Mouse (Mus musculus) mouse trophoblast stem cell (cell line): Measurements from ENCODE around the gene Ap3b1.

ENCODE experiments used
- in situ Hi-C, 2 experiments: fragments of 300-500 bp; cut with MseI, MboI; formaldehyde crosslinking; loops; 2 replicates in 1 of 2; 3 replicates in 1 of 2; pipeline ENCODE4 v1.15.1; 2025

Ap3b1 gene

DNA sequence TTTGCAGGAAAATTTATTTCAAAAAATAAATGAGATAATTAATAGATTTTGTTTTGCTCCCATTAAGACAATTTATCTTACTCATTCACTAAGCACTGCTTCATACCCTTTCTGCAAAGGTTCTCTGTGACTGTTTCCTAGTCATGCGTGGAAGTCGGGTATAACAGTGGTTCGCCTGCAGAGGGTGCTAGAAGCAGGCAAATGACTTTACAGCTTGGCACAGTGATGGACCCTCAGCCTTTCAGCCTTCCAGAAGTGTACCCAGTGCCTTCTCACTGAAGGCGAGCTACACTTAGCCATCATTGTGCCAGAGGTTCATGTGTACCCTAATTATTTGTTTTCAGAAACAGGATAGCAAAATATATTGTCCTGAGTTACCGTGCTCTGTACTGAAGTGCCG is 92.5 kb downstream of the Ap3b1 start:
- in situ Hi-C loops: no loop called here

DNA sequence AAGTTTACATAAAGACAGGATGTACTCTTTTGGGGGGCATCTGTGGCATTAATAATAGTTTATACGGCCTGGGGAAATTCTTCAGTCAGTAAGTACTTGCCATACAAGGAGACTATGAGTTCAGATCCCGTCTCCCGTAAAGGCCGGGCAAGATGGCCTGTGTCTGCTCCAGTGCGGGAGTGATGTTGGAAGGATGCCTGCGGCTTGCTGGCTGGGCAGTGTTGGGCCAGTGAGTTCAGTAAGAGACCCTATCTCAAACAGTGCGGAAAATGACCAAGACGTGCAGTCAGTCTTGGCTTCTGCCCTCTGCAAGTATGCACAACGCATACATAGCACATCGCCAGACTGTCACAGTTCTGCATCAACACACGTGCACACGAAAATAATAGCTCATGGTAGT is 95.4 kb downstream of the Ap3b1 start:
- in situ Hi-C loops: no loop called here

DNA sequence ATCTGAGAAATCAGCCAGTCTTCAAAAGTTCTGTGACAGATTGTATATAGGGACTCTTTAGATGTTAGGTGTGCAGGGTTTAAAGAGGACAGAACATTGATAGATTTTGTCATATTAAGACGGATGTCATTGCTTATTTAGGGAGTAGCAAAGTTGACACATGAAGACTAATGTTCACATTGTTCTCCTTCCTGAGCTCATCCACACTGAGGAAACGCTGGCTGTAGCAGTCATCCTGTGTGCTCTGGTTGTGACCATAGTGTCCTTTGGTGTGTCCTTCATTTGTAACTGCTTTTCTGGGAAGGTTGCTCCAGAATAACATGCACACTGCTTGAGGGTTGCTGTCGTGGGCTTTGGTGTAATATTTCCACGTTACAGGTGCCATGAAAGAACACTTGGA is 100.4 kb downstream of the Ap3b1 start:
- in situ Hi-C loops: no loop called here

DNA sequence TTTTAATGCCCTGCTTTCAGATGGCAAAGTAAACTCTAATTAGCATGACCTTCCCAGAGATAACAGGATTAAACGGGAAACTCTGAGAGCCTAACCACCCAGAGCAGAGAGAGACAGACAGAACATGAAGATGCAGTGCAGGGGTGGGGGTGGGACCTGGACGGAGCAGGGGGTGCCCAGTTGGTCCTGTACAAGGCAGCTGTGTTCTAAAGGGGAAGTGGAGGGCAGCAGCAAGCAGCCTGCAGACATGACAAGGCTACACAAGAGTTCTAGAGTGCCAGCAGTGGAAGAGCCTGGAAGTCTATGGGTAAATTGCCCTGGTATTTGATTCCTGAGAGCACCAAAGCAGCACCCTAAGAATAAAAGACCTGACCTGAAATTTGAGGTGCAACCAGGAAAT is 105.5 kb downstream of the Ap3b1 start:
- in situ Hi-C loops: no loop called here

DNA sequence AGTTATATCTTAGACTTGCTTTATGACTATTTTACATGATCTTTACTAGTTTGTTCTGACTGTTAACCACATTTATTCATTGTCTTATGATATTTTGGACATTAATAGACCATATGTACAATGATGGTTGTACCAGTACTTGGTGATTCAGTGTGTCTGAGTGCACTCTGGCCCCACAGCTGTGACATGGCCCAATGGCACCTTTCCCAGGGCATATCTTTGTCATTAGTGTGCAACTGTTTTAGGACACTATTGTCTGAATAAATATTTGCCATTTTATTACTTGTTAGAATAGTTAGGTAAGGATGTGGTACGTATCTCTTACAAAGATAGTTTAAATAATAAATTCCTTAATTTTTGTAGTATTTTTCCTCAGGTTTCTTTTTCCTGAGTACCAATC is 109.8 kb downstream of the Ap3b1 start:
- in situ Hi-C loops: no loop called here

DNA sequence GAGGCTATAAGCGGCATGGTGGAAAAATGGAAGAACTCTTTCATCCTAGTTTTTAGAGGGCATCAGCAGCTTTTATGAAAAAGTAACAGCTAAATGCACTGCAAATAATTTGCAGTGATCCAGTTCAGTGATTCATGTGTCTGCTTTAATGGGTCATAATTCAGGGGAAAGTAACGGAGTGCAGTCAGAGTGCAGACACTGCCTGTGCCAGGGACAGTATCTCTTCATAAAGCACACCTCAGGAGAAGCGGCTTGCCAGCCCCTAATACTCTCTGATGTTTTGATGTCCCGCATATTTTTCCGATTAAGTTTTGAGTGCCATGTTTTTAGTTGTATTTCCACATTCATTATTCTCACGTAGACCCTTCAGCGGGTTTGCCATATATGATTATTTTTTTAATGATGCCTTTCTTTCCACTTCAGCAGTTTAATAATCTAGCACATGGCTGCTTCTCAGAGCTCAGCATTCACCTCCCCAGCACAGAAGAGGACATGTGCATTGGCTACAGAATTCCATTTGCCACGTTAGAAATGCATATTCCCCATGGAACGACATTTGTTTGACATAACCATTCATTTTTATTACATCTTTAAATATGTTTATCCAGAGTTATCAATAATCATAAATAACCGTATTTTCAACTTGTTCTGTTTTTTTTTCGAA is 112.4 kb downstream of the Ap3b1 start:
- in situ Hi-C loops: no loop called here

DNA sequence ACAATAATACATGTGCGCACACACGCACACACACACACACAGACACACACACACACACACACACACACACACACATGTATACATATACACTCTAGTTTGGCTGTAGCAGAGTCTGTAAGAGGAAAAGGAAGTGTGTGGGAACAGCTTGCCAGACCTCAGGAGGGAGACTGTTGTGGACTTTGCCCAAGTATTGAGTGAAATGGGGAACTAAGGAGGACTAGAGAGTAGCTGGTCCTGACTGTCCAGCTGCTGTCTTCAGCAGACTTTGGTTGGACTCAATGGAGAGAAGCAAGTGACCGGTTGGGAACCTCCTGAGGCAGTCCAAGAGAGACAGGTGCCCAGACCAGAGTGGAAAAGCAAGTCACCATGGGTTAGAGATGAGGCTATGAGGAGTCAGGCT is 117.4 kb downstream of the Ap3b1 start:
- in situ Hi-C loops: no loop called here

DNA sequence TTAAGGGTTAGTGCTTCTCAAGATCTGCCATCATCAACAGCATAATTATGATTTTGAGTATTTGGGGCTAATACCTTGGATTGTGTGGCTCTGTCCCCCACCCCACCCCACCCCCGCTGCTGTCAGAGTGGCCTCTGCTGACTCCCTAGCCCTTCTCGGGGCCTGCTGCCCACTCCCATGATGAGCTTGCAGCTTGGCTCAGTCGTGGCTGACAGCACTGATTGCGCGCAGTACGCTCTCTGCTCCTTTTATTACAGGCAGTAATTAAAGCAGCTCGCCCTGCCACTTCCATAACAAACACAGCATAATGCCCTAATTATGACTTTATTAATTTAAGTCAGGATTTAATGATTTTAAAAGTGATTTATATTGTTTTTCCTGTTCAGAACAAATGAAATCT is 121.5 kb downstream of the Ap3b1 start:
- in situ Hi-C loops: no loop called here

DNA sequence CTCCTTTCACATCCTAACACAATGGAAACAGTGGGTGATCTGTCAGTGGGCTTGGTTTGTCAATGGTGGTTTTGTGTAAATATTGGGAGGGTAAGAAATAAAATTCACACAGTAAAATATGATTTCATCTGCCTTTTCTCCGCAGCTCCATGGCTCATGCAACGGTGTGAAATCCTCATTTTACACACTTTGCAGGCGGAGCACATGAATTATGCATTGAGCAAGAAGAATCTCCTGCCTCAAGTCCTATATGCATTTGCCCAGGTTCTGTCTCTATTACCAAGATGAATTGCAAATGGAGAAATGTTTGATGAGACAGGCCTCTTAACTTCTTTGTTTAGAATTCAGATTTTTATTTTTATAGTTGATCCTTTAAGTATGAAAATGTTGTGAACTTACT is 131.9 kb downstream of the Ap3b1 start:
- in situ Hi-C loops: no loop called here

DNA sequence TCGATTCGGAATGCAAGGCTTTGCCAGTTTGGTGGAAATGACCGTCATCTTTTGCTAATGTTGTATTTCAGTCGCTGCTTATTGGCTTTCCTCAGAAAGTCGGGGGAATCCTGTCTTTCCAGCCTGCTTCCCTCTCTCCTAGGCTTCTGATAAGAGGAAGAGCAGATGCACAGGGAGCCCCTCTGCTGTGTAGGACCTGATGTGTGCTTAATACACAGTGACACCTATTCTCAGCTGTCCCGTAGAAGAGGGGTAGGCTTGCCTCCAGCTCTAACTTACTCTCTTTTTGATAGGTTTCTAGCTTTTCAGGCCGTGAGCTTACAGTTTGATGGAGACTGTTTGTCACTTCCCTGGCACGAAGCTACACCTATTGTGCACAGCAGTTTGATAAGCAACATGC is 132.4 kb downstream of the Ap3b1 start:
- in situ Hi-C loops: no loop called here

DNA sequence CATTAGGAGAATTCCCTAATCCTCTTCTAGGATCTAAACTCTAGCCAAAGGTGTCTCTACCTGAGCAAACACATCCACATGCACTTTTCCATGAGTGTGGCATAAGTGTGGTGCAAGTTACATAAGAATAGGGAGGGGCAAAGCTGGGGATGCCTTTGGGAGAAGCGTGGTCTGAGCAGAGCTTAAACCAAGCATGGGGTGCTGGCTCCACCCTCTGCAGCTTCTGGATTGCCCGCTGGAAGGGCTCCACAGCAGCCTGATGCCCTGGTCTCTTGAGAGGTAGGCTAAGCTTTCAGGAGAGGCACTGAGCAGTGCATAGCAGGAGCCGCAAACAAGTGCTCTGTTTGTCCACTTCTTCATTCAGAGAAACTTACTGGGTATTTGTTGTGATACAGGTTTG is 138.8 kb downstream of the Ap3b1 start:
- in situ Hi-C loops: no loop called here

DNA sequence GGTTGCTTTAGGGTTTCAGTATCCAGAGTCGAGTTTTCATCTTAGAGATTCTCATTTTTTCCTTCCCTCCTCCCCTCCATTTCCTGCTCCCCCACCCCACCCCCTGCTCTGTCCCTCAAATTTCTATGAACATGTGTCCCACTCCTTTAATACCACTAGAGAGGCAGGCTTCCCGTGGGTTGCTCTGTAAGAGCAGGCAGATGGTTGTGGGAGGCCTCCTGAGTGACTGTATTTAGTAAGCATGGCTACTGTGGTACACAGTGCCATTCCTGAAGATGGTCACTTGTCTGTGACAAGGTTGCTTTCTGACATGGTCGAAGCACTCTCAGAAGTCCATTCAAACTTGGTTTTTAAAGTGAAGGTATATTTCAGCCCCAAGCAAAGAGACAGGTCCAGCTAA is 147.7 kb downstream of the Ap3b1 start:
- in situ Hi-C loops: no loop called here

DNA sequence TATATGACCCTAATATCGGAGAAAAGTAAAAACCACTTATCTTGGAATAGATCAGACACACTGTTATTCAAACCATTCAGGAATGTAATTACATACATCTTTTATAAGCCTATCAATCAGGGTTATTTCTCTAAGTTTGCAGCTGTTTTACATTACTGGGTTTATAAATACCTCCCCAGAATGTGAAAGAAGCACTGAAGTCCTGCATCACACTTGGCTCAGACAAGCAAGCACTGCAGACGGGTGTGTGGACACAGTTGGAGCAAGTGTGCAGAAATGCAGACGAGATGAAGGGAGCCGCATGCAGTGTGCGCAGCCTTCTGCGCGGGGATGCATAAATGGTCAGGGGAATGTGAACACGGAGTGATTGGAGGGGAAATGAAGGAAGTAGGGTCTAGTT is 149.6 kb downstream of the Ap3b1 start:
- in situ Hi-C loops: no loop called here

DNA sequence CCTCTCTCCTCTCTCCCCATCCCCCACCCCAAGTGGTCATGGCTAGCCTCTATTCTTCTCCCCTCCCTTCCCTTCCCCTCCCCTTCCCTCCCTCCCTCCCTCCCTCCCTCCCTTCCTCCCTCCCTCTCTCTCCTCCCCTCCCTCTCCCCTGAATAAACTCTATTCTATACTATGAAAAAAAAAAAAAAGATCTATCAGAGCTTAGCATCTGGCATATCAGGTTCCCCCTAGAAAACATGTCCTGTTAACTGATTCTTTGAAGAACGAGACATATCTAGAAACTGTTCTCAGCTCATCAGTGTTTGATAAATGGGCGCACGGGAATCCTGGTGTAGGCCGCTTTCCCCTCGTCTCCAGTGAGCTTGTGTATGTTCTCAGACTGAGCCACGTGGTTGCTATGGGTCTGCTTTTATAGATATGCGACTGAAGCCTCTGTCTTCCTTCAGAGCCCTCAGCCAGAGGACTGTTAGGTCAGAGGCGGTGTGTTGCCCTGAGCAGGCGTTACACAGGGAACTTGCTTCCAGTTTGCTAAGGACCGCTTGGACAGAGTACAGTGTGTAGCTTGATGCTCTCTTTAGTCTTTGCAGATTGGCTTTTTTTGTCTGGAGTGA is 154.5 kb downstream of the Ap3b1 start:
- in situ Hi-C loops: no loop called here

DNA sequence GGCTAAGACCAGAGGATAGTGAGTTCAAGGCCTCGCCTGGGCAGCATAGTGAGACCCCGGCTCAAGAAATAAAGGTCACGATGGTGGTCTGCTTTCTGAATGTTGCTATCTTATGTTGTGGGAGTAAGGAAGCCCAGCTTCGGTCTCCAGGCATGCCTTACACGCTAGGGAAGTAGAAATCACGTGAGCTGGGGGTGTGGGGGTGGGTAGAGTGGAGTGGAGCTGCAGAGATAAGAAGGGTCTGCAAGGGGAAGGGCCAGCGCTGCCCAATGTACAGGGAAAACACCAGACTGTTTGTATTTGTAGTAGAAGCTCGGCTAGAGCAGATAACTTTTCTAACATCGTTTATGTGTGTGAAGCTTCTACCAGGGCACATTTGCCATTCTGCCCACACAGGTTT is 155.1 kb downstream of the Ap3b1 start:
- in situ Hi-C loops: no loop called here

DNA sequence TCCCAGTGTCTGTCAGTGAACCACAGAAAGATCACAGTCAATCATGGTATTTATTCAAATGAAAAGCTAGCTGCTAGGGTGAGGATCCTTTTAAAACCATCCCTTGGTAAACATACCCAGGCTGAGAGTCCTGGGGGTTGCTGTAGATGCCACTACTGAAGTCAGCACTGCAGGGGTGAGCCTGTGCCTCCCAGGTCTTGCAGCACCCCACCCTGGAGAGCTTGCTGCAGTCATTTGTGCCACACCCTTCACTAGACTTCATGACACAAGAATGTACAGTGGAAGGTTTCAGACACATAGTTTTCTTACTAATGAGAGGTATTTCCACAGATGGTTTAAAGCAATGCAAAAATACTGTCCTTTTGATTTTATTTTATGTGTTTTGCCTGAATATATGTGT is 156.2 kb downstream of the Ap3b1 start:
- in situ Hi-C loops: no loop called here

DNA sequence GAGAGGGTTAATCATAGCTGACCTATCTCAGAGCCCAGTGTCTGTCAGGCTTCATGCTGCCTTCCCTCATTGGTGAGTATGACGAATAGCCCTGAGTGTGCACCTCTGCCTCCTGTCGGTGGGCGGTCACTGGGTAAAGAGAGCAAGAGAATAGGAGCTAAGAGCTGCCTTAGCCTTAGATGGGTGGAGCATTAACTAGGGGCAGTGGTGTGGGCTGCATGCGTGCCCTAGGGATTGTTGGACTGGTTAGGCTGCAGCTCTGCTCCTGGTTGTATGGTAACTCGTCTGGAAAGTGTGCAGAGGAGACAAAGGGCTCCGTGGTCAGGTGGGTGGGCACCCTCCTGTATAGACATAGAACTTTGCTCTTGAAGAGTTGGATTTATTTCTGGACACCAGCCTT is 157.8 kb downstream of the Ap3b1 start:
- in situ Hi-C loops: no loop called here

DNA sequence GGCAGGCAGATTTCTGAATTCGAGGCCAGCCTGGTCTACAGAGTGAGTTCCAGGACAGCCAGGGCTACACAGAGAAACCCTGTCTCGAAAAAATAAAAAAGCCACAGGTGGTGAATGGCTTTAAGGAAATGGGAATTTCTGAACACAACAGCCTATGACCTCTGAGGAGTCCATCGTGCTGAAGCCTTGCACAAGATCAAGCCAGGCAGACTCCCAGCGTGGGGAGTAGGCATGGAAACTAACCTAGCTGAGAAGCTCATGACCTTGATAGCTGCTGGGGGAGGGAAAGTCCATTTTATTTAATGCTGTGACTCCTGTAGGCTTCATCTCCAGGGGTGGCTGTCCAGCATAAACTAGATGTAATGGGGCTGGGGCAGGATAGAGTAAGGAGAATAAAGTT is 159.4 kb downstream of the Ap3b1 start:
- in situ Hi-C loops: no loop called here

DNA sequence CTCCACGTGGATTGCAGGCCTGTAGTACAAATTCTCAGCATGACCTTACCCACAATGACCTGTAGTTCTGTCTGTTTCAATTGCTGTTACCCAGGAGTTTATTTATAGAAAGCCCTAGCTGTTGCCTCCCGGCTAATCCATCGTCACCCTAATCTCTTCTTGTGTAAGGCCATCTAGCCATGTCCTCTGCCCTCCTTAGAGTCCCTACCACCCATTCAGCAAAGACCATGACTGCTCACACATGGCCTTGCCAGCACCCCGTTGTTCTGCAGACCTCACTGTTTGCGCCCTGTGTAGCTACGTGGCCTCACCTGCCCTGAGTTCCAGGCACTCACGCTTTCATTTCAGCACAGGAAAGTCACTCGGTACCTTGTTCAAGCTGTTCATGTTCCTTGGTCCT is 160.5 kb downstream of the Ap3b1 start:
- in situ Hi-C loops: no loop called here

DNA sequence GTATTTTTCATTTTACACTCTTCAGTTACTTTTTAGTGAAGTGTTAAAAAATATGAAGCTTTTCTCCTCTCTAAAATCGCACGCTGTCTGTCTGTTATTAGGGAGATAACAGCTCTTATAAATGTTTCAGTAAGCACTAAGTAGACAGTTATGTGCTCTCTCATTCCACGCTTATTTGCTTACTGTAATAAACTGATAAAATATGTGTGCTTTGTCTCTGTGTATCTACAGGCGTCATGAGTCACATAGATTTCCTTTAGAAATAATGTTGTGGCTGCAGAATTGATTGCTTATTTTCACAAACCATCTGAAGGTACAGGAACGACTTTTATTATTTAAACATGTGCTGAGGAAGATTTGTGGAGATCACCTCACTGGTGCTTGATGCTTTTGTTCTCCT is 164.5 kb downstream of the Ap3b1 start:
- in situ Hi-C loops: no loop called here

DNA sequence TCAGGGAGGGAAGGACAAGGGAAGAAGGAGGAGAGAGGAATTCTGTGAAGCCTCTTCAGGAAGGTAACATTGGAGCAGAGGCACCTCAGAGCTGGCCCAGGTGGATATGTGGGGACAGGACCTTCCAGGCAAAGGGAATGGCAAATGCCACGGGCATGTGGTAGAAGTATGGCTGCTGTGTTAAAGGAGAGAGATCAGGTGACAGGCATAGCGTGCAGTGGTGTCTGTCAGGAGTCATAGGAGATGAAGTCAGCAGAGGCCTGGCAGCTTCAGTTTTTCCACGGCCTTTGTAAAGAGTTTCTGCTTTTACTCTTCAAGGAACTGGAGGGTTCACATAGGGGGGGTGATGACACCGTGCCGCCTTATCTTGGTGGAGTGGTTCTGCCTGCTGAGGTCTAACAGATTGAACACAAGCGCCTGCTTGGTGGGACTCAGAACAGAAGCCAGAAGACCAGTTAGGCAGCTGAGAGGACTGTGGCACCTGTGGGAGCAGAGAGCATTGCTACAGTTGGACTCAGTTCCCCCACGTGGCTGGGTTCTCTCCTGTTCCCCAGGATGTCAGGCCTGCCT is 166.0 kb downstream of the Ap3b1 start:
- in situ Hi-C loops: no loop called here

DNA sequence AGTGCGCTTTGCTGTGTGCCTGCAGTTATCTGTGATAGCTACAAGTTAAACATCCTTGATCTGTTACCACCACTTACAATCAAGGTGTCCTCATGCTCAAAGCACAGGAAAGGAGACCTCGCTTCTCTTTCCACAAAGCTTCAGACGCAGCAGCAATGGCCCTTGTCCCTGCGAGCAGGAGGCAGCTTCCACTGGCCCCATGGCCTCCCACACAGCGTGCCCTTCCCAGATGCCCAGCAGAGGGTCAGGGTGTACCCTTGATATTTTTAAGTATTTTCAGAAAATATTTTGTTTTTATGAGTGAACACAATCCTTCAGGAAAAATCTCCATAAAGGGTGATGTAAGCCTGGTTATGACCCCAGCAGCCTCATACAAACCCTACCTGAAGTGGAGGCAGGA is 170.4 kb downstream of the Ap3b1 start:
- in situ Hi-C loops: no loop called here

DNA sequence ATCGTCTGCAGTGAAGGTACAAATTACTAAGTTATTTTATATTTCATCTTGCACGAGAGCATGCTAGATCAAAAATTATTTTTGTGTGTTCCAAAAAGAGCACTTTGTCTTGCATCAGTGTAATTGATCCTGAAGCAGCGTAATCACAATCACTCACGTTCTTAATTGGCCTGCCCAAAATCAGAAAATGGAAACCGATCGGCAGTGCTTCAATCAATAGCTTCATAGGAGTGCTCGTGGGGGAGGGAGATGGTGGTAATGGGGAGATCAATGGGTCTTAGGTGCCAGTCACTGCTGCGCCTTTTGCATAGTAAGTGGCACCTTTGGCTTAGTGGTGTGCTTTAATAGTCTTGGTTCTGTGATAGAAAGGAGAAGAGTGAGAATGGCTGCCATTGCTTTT is 174.8 kb downstream of the Ap3b1 start:
- in situ Hi-C loops: no loop called here

DNA sequence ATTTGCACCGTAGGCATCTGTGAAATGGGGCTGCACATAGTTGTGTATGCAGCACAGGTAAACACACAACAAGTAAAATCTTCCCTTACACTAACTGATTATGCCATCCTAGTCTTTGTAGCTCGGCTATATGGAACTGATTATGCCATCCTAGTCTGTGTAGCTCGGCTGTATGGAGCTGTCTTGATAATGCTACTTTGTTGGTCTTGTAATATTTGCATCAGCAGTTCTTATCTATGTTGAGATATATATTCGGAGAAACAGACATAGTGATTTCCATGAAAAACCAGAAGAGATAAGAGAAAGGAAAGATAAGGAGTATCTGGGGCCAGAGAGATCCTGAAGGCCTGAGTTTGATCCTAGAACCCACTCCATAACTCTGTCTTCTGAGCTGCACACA is 178.6 kb downstream of the Ap3b1 start:
- in situ Hi-C loops: no loop called here
